Mouse (Mus musculus) myocyte (in vitro differentiated cells): Measurements from ENCODE around the gene Gm21992. TPM values are rescaled to one million over a fixed set of nuclear protein-coding genes. Genes with fewer than 3 reads are reported as not detected.

Source experiments
- H3K27me3 ChIP-seq: one replicate; pipeline ENCODE4 v1.6.1; 2011; ENCODE audit not compliant: control insufficient read depth, insufficient read depth, insufficient read length
- H3K36me3 ChIP-seq: one replicate; pipeline ENCODE4 v1.6.1; 2011; ENCODE audit not compliant: control insufficient read depth, insufficient read depth
- H3K4me2 ChIP-seq: one replicate; pipeline ENCODE4 v1.6.1; 2011; ENCODE audit warnings: low read depth, control low read depth
- H3K4me3 ChIP-seq: one replicate; pipeline ENCODE4 v1.5.1; 2011; ENCODE audit warnings: mild to moderate bottlenecking, control low read depth, moderate library complexity
- H3K79me2 ChIP-seq: one replicate; pipeline ENCODE4 v1.6.1; 2011; ENCODE audit not compliant: control insufficient read depth, insufficient read depth
- H3ac ChIP-seq: one replicate; pipeline ENCODE4 v1.6.1; 2011; ENCODE audit not compliant: control insufficient read depth, insufficient read length
- CEBPB ChIP-seq: IDR thresholded peaks from 2 replicates; pipeline ENCODE4 v1.6.1; 2011; ENCODE audit warnings: mild to moderate bottlenecking, moderate library complexity; ENCODE audit not compliant: poor library complexity, insufficient read depth, severe bottlenecking
- E2F4 ChIP-seq: IDR thresholded peaks from one replicate; pipeline ENCODE4 v1.6.1; 2011; ENCODE audit warnings: mild to moderate bottlenecking, control low read depth, moderate library complexity; ENCODE audit not compliant: insufficient read depth
- MAX ChIP-seq: IDR thresholded peaks from one replicate; pipeline ENCODE4 v1.6.1; 2011; ENCODE audit warnings: low read depth, mild to moderate bottlenecking, control low read depth
- MYOD1 ChIP-seq, 3 experiments: IDR thresholded peaks; one replicate each; pipeline ENCODE4 v1.6.1; 2011; ENCODE audit warnings: control low read depth in 2 of 3, low read depth in 2 of 3, mild to moderate bottlenecking in 2 of 3, moderate library complexity in 1 of 3; ENCODE audit not compliant: insufficient read length in 2 of 3, control insufficient read depth in 1 of 3
- MYOG ChIP-seq, 3 experiments: IDR thresholded peaks; one replicate each; pipeline ENCODE4 v1.6.1; 2011; ENCODE audit warnings: control low read depth in 2 of 3, low read depth in 2 of 3, mild to moderate bottlenecking in 2 of 3; ENCODE audit not compliant: insufficient read length in 2 of 3, control insufficient read depth in 1 of 3, insufficient read depth in 1 of 3
- POLR2A ChIP-seq: IDR thresholded peaks from one replicate; pipeline ENCODE4 v1.6.1; 2011; ENCODE audit warnings: low read depth, mild to moderate bottlenecking, control low read depth, moderate library complexity; ENCODE audit not compliant: insufficient read length
- POLR2AphosphoS2 ChIP-seq: IDR thresholded peaks from one replicate; pipeline ENCODE4 v1.6.1; 2011; ENCODE audit warnings: low read depth, control low read depth; ENCODE audit not compliant: insufficient read length
- REST ChIP-seq: IDR thresholded peaks from one replicate; pipeline ENCODE4 v1.6.1; 2011; ENCODE audit warnings: mild to moderate bottlenecking, control low read depth, moderate library complexity; ENCODE audit not compliant: insufficient read depth, insufficient read length
- SRF ChIP-seq: IDR thresholded peaks from one replicate; pipeline ENCODE4 v1.6.1; 2011; ENCODE audit warnings: low read depth; ENCODE audit not compliant: control insufficient read depth, insufficient read length
- TCF12 ChIP-seq: IDR thresholded peaks from one replicate; pipeline ENCODE4 v1.6.1; 2011; ENCODE audit warnings: mild to moderate bottlenecking, control low read depth; ENCODE audit not compliant: poor library complexity, insufficient read depth, severe bottlenecking
- TCF3 ChIP-seq: IDR thresholded peaks from one replicate; pipeline ENCODE4 v1.6.1; 2011; ENCODE audit warnings: low read depth, control low read depth; ENCODE audit not compliant: insufficient read length
- USF1 ChIP-seq: IDR thresholded peaks from one replicate; pipeline ENCODE4 v1.6.1; 2011; ENCODE audit warnings: low read depth, mild to moderate bottlenecking, control low read depth, moderate library complexity
- polyA plus RNA-seq: library from polyadenylated mRNA; unstranded; fragments of >200 nt; fragmentation: generic; extraction: Trizol; gene quantifications from one replicate; pipeline ENCODE4 v1.2.1, GENCODE M21; 2012; ENCODE audit warnings: missing spikeins

The Gm21992 gene
- 8.1 TPM for polyA plus RNA-seq

DNA sequence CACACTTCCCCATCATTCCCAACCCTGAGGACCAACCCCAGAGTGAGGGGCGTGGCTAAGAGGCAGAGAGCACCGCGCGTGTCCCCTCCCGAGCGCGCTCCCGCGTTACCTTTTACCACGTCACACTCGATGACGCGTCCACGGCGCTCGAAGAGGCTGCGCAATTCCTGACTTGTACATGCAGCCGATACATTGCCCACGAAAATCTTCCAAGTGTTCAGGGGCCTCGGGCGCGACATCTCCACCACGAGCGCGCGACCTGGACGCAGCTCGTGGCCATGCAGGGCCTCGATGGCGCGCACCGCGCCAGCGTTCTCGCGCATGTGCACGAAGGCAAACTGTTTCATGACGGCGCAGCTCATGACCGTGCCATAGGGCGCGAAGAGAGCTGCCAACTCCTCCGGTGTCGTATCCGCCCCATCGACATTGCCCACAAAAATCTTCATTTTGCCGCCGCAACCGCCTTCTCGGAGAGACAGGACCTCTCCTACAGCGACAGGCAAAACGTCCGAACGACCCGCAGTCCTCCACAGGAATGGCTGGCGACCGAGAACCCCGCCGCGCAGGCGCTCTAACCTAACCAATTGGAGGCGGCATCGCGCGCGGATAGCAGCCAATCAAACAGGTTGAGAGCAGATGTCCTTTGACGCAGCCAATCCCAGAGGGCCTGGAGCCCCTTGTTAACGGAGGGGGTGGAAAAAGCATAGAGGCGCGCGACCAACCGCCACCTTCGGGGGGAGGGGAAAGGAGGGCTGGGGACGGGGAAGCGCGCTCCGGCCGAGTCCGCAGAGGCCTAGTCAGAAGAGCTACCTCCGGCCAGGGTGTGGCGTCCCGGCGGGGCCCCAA is at the start of gene Gm21992, which contains the start of gene Rbm14:
TSS of gene Gm21992 (minus strand) at position 550 of the 846 bp plus-strand sequence.
TSS of gene Rbm14 (minus strand) at position 572 of the 846 bp plus-strand sequence.
- Histone ChIP-seq H3K79me2 (peaks cover 49% of the 10 kb centered on the region), H3K27me3 (no peaks in the 10 kb centered on the region), H3ac (peak within 1 kb of the TSS; percentile 40), H3K4me2 (peak within 1 kb of the TSS; percentile 92), H3K36me3 (no peaks in the 10 kb centered on the region), H3K4me3 (peak within 1 kb of the TSS; percentile 90)
- TF ChIP-seq CEBPB = no peak
- TF ChIP-seq MAX = no peak
- TF ChIP-seq POLR2AphosphoS2 = peak; percentile 88
- peak; percentile 89 for TF ChIP-seq POLR2A
- no peak for TF ChIP-seq REST
- TF ChIP-seq E2F4 = no peak
- no peak for TF ChIP-seq SRF
- no peak for TF ChIP-seq USF1
- no peak for TF ChIP-seq MYOD1 (IDR thresholded peaks at IDR 0.05; ENCODE audit: control insufficient read depth in 1 of 3, insufficient read length in 2 of 3, low read depth in 2 of 3)
- TF ChIP-seq TCF3 = no peak
- no peak for TF ChIP-seq TCF12
- no peak for TF ChIP-seq MYOG (IDR thresholded peaks at IDR 0.05; ENCODE audit: control insufficient read depth in 1 of 3, insufficient read depth in 1 of 3, insufficient read length in 2 of 3, low read depth in 2 of 3)

GRCm38 (mm10) chr19:4859081-4859480 is 47.7 kb upstream of the Gm21992 start:
- Histone ChIP-seq H3K79me2 (no peaks in the 10 kb centered on the region), H3K4me3 (no peak overlapping the region)

GRCm38 (mm10) chr19:4855951-4856350 is 44.5 kb upstream of the Gm21992 start:
- no peak overlapping the region for H3K4me2 ChIP-seq
- H3K27me3 ChIP-seq = peaks cover 24% of the 10 kb centered on the region
- no peaks in the 10 kb centered on the region for H3K79me2 ChIP-seq
- TF ChIP-seq REST (no peak), MAX (no peak), MYOD1 (IDR thresholded peaks at IDR 0.05; ENCODE audit: control insufficient read depth in 1 of 3, insufficient read length in 2 of 3, low read depth in 2 of 3) (no peak), TCF3 (no peak), USF1 (no peak), MYOG (IDR thresholded peaks at IDR 0.05; ENCODE audit: control insufficient read depth in 1 of 3, insufficient read depth in 1 of 3, insufficient read length in 2 of 3, low read depth in 2 of 3) (no peak)
- H3K4me3 ChIP-seq = no peak overlapping the region
- H3K36me3 ChIP-seq = no peaks in the 10 kb centered on the region
- H3ac ChIP-seq = no peak overlapping the region

More at GRCm38 (mm10) chr19:4859081-4859480, 47.7 kb upstream of the Gm21992 start:
- Histone ChIP-seq H3K36me3 (no peaks in the 10 kb centered on the region), H3K27me3 (peaks cover 16% of the 10 kb centered on the region), H3ac (no peak overlapping the region), H3K4me2 (no peak overlapping the region)
- TF ChIP-seq POLR2AphosphoS2 (no peak), USF1 (peak; percentile 2)

- no peaks in the 10 kb centered on the region for H3K79me2 ChIP-seq
- peaks cover 29% of the 10 kb centered on the region for H3K27me3 ChIP-seq
- TF ChIP-seq POLR2A = no peak
- TF ChIP-seq TCF12 = no peak
- TF ChIP-seq CEBPB = no peak
- TF ChIP-seq MAX = no peak
- no peak for TF ChIP-seq SRF
- TF ChIP-seq POLR2AphosphoS2 = no peak
- TF ChIP-seq REST = no peak
- no peak for TF ChIP-seq MYOD1 (IDR thresholded peaks at IDR 0.05; ENCODE audit: control insufficient read depth in 1 of 3, insufficient read length in 2 of 3, low read depth in 2 of 3)
- no peak for TF ChIP-seq E2F4
- TF ChIP-seq USF1 = no peak
- no peaks in the 10 kb centered on the region for H3K36me3 ChIP-seq
- no peak overlapping the region for H3K4me3 ChIP-seq
- H3ac ChIP-seq = no peak overlapping the region
- H3K4me2 ChIP-seq = peak overlapping the region; percentile 56
These were observed 44.0 kb upstream of the Gm21992 start for GRCm38 (mm10) chr19:4855470-4855820.

DNA sequence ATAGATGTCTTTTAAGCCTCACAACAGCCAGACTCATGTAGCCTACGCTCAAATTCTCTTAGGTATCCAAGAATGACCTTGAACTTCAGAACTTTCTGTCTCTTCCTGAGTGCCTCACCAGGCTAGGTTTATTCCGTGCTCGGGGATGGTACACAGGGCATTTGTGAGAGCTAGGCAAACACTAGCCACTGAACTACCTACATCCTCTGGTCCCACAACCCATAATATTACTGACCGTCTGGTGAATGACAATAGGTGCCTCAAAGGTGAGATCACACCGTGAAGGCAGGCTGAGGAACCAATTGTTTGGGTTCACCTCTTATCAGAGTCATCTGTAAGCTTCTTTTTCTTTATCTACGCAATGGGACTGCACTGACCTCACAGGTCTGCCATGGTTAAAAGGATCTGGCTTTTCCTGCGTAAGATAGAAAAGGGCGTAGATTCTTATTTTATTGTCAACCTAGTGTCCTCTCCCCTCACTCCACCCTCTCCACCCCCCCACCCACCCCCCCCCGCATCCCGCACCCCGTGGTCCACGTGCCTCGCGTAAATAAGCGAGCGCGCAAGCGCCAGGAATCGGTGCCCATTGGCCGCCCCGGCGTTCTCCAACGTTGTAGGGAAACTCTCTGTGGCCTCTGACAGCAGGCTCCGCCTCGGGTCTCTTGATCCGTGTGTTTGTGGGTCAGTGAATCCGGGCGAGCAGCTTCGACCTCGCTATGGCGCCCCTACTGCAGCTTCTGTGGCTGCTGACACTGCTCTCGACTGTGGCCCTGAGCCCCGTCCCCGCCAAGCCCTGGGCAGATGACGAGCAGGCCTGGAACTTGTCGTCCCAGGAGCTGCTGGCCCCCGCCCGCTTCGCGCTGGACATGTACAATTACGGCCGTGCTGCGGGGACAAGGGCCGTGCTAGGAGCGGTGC is 43.4 kb upstream of the Gm21992 start, which contains the start of gene Ctsf:
TSS of gene Ctsf (plus strand) at position 579 of the 918 bp plus-strand sequence.
- Histone ChIP-seq H3K4me3 (no peak within 1 kb of the TSS), H3K36me3 (no peaks in the 10 kb centered on the region), H3K79me2 (no peaks in the 10 kb centered on the region), H3K27me3 (peaks cover 33% of the 10 kb centered on the region), H3K4me2 (peak within 1 kb of the TSS; percentile 56), H3ac (no peak within 1 kb of the TSS)
- peak in 1 of 3 experiments; percentile 2 for TF ChIP-seq MYOG (IDR thresholded peaks at IDR 0.05; ENCODE audit: control insufficient read depth in 1 of 3, insufficient read depth in 1 of 3, insufficient read length in 2 of 3, low read depth in 2 of 3)
- no peak for TF ChIP-seq POLR2AphosphoS2
